Mouse (Mus musculus) G1E (cell line): ENCODE measurements around the gene Golm1. TPM values are rescaled to one million over a fixed set of nuclear protein-coding genes. Genes with fewer than 3 reads are reported as not detected.

Source experiments
- ATAC-seq: 2 replicates; pipeline ENCODE4 v1.8.0; 2016; ENCODE audit warnings: mild to moderate bottlenecking; ENCODE audit not compliant: insufficient number of reproducible peaks, poor library complexity, low FRiP score, severe bottlenecking; ENCODE audit errors: extremely low read depth
- DNase-seq: peaks from one replicate; pipeline ENCODE4 v3.0.0; 2012; ENCODE audit warnings: low spot score
- H3K27me3 ChIP-seq: 2 replicates; pipeline ENCODE4 v1.6.1; 2012; ENCODE audit warnings: mild to moderate bottlenecking, low read length, inconsistent platforms; ENCODE audit not compliant: insufficient read depth
- H3K36me3 ChIP-seq: replicated peaks from 2 replicates; pipeline ENCODE3; 2012; ENCODE audit warnings: mild to moderate bottlenecking, inconsistent platforms
- H3K4me1 ChIP-seq: 2 replicates; pipeline ENCODE4 v1.6.1; 2012; ENCODE audit warnings: low read depth, low read length, inconsistent platforms, mixed read lengths; ENCODE audit not compliant: insufficient read depth
- H3K4me3 ChIP-seq: 2 replicates; pipeline ENCODE4 v1.5.1; 2012; ENCODE audit warnings: low read depth, mild to moderate bottlenecking, inconsistent platforms, low read length, moderate library complexity, mixed read lengths
- H3K9me3 ChIP-seq: replicated peaks from 2 replicates; pipeline ENCODE4 v1.6.1; 2012; ENCODE audit warnings: inconsistent platforms
- CTCF ChIP-seq: IDR thresholded peaks from 2 replicates; pipeline ENCODE4 v1.5.1; 2012; ENCODE audit warnings: low read depth, low read length, inconsistent platforms, mixed read lengths
- GATA1 ChIP-seq: IDR thresholded peaks from 2 replicates; pipeline ENCODE4 v1.6.1; 2012; ENCODE audit warnings: borderline replicate concordance, low read length, inconsistent platforms, mixed read lengths
- GATA2 ChIP-seq: IDR thresholded peaks from 2 replicates; pipeline ENCODE4 v1.6.1; 2012; ENCODE audit warnings: low read depth, low read length, inconsistent platforms, borderline replicate concordance
- POLR2AphosphoS5 ChIP-seq: IDR thresholded peaks from 2 replicates; pipeline ENCODE4 v1.6.1; 2012; ENCODE audit warnings: low read depth, low read length, inconsistent platforms; ENCODE audit not compliant: insufficient replicate concordance
- TAL1 ChIP-seq: conservative IDR thresholded peaks from 2 replicates; pipeline ENCODE4 v1.6.1; 2012; ENCODE audit warnings: low read depth, low read length, inconsistent platforms, mixed read lengths
- polyA plus RNA-seq: library from polyadenylated mRNA; stranded (reverse); fragments of >175 nt; gene quantifications from 2 replicates; pipeline ENCODE4 v1.2.3, GENCODE M21; 2012
- total RNA-seq, 2 experiments: library from RNA; stranded (forward) in 1 of 2; stranded (reverse) in 1 of 2; fragments of 200-1000 nt in 1 of 2; fragments of >200 nt in 1 of 2; fragmentation: Nextera tagmentation in 1 of 2; gene quantifications; 2 replicates each; pipeline ENCODE4 v1.2.3; 2014 to 2017

The Golm1 gene
- total and polyA plus RNA-seq, 3 experiments: 32.8 to 146 (median 139) TPM

- ATAC-seq (no peak), DNase-seq (no peak)
- TF ChIP-seq GATA1 (no peak), POLR2AphosphoS5 (no peak), CTCF (no peak), TAL1 (no peak), GATA2 (no peak)
- Histone ChIP-seq H3K4me3 (no peak overlapping the region), H3K36me3 (peaks cover 76% of the 10 kb centered on the region), H3K4me1 (peaks cover 7% of the 10 kb centered on the region), H3K9me3 (no peaks in the 10 kb centered on the region), H3K27me3 (no peaks in the 10 kb centered on the region)
These were observed 60.5 kb downstream of the Golm1 start for GRCm38 (mm10) chr13:59615152-59615551.

DNA sequence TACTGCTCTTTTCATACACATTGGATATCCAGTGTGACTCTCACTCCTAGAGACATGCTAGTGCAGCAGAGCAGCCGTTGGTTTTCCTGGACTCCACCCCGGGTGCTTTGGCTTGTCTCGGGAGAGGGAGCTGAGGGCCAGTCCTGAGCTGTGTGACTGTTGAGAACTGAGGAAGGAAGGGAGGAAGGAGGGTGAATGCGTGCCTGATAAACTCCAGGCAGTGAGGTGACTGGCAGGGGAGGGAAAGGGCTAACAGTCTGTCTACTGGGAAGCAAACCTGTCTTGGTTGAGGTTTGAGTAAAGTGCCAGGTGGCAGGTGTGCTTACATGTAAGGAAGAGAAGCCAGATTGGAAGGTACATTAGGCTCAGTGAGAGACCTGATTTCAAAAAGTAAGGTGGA lies 61.7 kb downstream of the Golm1 start:
- Histone ChIP-seq H3K4me3 (no peak overlapping the region), H3K36me3 (peaks cover 79% of the 10 kb centered on the region), H3K27me3 (no peaks in the 10 kb centered on the region), H3K9me3 (no peaks in the 10 kb centered on the region), H3K4me1 (0 out of 2 replicates have a peak, but pooled peaks cover 2% of the 10 kb centered on the region)
- DNase-seq (no peak), ATAC-seq (no peak)
- TF ChIP-seq POLR2AphosphoS5 (no peak), GATA1 (no peak), GATA2 (no peak), CTCF (no peak), TAL1 (no peak)

GRCm38 (mm10) chr13:59610437-59610836 lies 65.2 kb downstream of the Golm1 start:
- TF ChIP-seq CTCF (no peak), POLR2AphosphoS5 (no peak), GATA1 (no peak), TAL1 (no peak), GATA2 (no peak)
- no peaks in the 10 kb centered on the region for H3K4me1 ChIP-seq
- no peaks in the 10 kb centered on the region for H3K27me3 ChIP-seq
- ATAC-seq (no peak), DNase-seq (no peak)
- peaks cover 86% of the 10 kb centered on the region for H3K36me3 ChIP-seq
- no peak overlapping the region for H3K4me3 ChIP-seq
- H3K9me3 ChIP-seq: no peaks in the 10 kb centered on the region

GRCm38 (mm10) chr13:59609885-59610284 lies 65.7 kb downstream of the Golm1 start:
- TF ChIP-seq POLR2AphosphoS5: no peak
- no peak for TF ChIP-seq CTCF
- TF ChIP-seq GATA1: no peak
- TF ChIP-seq GATA2: no peak
- TF ChIP-seq TAL1: no peak
- Histone ChIP-seq H3K4me3 (no peak overlapping the region), H3K27me3 (no peaks in the 10 kb centered on the region), H3K4me1 (no peaks in the 10 kb centered on the region), H3K36me3 (peaks cover 86% of the 10 kb centered on the region), H3K9me3 (no peaks in the 10 kb centered on the region)
- ATAC-seq (no peak), DNase-seq (no peak)

DNA sequence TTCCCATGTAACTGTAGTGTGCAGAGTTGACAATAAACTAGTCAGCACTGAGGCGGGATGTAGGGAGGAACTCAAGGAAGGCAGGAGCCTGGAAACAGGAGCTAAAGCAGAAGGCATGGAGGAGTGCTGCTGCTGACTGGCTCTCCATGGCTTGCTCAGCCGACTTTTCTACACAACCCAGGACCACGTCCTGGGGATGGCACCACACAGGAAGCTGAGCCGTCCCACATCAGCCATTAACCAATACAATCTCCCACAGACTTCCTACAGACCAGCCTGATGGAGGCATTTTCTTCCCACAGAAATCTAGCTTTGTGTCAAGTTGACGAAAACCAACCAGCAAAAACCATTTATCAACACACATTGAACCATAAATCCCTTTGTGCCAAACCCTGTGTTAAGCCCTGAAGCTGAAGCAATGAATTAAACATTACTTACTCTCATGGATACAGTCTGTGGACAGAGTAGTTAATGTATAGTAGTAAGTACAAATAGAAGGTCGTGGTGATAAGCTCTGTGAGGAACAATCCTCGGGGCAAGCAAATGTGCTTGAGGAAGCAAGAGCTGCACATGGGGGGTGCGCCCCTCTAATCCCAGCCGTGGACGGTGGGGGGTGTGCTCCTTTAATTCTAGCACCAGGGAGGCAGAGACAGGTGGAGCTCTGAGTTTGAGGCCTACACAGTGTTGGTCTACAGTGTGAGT lies 70.2 kb downstream of the Golm1 start:
- Histone ChIP-seq H3K4me3 (no peak overlapping the region), H3K36me3 (peaks cover 87% of the 10 kb centered on the region)

DNA sequence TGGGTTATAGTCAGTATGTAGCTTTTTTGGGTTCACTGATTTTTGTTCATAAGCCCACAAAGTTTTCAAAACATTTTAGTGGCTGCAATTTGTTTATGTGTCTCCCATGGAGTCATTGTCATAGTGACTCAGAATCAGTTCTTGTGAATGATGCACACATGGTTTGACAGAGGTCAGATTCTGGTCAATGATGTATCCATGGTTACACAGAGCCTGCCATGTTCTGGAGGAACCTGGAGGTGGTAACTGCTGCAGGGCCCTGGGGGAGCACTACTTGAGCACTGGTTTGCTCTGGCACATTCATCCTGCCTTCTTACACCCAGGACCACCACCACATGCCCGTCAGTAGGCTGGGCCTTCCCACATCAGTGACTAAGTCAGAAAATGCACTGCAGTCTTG lies 71.1 kb downstream of the Golm1 start:
- H3K36me3 ChIP-seq: peaks cover 87% of the 10 kb centered on the region
- no peaks in the 10 kb centered on the region for H3K9me3 ChIP-seq
- H3K27me3 ChIP-seq: no peaks in the 10 kb centered on the region

More for the DNA sequence above, 70.2 kb downstream of the Golm1 start:
- H3K9me3 ChIP-seq: no peaks in the 10 kb centered on the region
- H3K4me1 ChIP-seq: peaks cover 17% of the 10 kb centered on the region
- no peaks in the 10 kb centered on the region for H3K27me3 ChIP-seq
- ATAC-seq (no peak), DNase-seq (no peak)
- TF ChIP-seq CTCF: no peak
- no peak for TF ChIP-seq POLR2AphosphoS5
- no peak for TF ChIP-seq GATA1
- TF ChIP-seq GATA2: no peak
- TF ChIP-seq TAL1: no peak

More for the DNA sequence above, 71.1 kb downstream of the Golm1 start:
- no peak for ATAC-seq
- no peak for TF ChIP-seq GATA1
- TF ChIP-seq POLR2AphosphoS5: no peak
- TF ChIP-seq GATA2: no peak
- no peak for TF ChIP-seq CTCF
- TF ChIP-seq TAL1: no peak
- Histone ChIP-seq H3K4me1 (peaks cover 17% of the 10 kb centered on the region), H3K4me3 (no peak overlapping the region)
- DNase-seq: no peak
